Mouse (Mus musculus): Measurements from ENCODE around the gene Cnnm3. TPM values are rescaled to one million over a fixed set of nuclear protein-coding genes. Genes with fewer than 3 reads are reported as not detected.
A peak's percentile ranks its signal among the peaks of the same experiment; 100 is the strongest.

Cnnm3 gene
- total RNA-seq, 2 experiments from 2014 or later: 44.1 to 45.1 TPM

DNA sequence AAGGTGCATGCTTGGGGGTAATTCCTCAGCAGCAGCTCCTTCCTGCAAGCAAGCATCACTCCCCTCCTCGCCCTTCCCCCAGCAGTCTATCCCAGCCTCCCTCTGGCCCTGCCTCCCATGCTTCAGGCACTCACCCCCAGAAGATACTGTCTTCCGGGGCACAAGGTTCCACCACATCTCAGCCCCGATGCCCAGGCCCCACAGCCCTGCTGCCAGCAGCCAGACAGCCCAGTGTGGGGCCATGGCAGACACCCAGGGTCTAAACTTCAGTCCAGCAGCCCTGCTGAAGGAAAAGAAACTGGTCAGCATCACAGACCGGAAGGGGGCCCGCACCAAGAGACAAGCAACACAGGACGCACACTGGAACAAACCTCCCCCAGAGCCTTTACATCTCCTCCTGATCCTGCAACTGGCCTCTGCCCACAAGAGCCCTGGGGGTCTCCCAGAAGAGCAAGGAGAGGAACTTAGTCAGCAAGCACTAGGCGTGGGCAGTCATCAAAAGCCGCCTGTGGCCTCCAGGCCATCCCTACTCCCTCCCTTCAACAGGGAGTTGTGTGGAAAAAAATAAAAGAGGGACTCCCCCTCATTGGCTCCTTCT lies 44.2 kb downstream of the Cnnm3 start:
- no peak for DNase-seq (ENCODE audit: low spot score in 2 of 2)

DNA sequence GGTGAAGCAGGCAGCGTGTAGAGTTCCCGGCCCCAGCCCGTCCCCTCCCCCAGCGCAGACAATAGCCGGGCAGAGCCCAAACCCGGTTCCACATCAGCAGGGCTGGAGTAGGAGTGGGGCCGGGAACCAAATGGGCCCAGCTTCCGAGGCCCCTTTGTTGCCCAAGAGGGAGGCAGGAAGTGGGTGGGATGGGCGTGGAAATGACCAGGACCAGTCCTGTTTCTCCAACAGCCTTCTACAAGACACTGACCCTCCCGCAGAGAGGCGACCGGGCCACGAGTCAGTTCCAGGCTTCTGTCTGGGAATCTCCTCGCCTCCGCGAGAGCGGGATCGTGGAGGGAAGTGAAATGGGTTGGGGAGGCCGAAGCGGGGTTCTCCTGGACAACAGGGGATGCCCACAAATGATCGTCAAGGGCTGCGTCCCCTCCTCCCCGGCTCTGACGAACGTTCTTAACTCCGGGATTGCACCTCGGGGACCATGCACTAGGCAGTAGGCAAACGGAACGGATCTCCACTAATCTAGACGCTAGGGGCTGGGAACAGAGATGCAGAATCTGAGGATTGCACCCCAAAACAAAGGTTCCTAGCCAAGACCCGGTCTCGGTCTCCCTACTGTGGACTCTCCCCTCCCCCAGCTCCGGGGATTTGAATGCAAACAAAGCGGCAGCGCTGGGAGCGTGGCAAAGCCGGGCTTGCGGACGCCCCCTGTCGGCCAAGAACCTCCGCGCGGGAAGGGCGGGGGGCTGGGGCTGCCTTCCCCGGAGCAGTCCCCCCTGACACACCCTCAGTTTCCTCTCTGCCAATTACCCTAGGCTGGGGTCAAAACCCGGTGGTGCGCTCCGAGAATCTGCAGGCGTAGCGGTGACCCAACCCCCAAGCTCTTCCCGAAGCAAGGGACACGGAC lies 45.1 kb downstream of the Cnnm3 start:
- DNase-seq (ENCODE audit: low spot score in 2 of 2): peak; percentile 88

DNA sequence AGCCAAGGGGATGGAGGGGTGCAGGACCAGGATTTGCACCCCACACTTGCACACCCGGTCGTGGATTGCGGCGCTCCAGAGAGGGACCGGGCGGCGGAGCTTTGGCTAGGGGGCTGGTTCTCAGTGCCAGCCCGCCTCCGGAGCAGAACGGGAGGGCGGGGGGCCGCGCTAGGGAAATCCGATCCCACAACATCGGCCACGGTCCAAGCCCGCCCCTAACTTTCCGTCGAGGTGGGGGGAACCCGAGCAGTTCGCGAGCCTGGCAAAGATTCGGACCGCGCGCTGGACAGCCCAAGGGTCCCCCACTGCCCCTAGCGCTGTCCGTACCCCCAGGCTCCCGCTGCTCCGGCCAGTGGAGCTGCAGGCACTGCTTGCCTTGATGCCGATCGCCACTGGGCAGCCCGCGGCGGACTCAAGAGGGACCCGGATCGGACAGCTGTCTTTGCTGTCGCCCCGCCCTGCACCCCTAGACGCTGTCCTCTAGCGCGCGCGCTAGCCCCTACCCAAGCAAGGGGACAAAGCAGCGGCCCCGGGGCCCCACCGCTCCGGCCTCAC lies 45.9 kb downstream of the Cnnm3 start:
- peak; percentile 72 to 82 for DNase-seq (ENCODE audit: low spot score in 2 of 2)

DNA sequence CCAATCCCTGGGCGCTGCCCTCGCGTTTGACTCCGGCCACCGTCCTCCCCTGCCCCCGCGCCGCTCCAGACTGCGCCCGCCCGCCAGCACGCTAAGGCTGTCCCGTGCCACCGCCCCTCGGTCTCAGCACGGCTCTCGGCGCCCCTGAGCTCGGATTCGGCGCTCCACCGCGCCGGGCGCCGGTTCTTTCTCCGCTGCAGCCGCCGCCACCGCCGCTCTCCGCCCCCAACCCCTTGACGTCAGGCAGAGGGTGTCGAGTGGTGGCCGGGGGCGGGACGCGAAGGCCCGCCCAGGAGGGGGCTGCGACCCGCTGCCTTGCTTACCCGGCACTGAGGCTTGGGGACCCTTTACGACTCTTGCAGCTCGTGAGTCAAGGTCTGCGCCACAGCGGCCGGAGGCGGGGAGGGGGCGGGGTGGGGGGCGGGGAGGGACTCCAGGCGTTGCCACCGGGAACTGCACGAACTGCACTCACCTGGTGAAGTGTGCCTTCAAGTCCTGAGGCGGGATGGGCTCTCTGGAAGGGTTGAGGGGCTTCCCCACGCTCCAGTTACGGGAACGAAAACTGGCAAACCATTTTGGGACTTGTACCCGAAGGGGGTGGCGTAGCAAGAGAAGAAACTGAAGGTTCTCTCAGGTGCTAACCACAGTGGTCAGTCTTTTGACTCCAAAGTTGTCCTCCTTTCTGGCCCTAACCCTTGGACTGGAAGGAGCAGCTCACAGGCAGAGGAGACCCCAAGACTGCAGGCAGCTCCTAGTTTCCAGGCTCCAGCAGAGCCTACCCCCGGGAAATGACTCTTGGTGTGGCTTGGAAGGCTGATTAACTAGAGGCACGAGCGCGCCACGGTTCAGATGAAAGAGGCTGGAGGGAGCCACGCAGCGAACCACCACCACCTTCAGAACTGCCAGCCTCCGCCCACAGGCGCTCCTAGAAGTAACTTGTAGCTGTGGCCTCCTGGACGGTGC lies 46.6 kb downstream of the Cnnm3 start, which contains the start of gene Sema4c:
TSS of gene Sema4c (minus strand) at position 319 of the 963 bp plus-strand sequence.
- peak; percentile 37 to 55 for DNase-seq (ENCODE audit: low spot score in 2 of 2)

- DNase-seq (ENCODE audit: low spot score in 2 of 2): no peak
Measured at GRCm38 (mm10) chr1:36559256-36559655, 47.6 kb downstream of the Cnnm3 start.

DNA sequence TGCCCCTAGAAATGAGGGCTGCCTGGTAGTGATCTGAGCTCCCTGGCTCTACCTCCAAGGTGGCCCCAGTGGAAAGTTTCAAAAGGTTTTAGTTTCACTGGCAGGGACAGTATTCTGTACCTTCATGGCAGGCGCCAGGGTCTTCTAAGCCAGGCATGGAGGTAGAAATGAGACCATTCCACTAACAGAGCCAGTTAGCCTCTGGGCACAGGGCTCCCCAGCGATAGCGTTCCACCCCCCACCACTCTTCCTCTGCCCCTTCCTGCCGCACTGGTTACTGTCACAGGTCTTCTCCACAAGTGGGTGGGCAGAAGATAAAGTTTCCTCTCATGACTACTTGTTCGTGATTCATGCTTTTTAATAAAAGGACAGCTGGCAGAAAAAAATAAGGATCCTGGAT lies 48.2 kb downstream of the Cnnm3 start:
- no peak for DNase-seq (ENCODE audit: low spot score in 2 of 2)

DNA sequence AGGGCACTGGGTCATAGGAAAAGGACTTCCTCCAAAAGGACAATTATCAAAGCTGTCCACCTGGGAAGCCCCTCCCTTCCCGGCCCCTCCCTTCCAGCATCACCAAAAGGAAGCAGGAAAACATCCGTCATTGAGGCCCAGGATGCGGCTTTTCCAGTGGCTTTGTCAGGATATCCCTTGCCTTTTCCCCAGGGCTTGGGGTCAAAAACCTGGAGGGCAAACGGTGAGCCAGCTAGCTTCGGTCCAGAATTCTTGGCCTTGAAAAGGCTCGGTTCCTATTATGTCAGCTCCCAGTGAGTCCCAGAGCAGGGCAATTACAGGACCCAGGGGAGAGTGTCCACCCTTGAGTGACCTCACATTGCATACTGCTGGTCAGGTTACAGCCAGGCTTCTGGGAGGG lies 49.2 kb downstream of the Cnnm3 start:
- DNase-seq (ENCODE audit: low spot score in 2 of 2): no peak

GRCm38 (mm10) chr1:36562388-36562787 lies 50.7 kb downstream of the Cnnm3 start:
- no peak for DNase-seq (ENCODE audit: low spot score in 2 of 2)

- DNase-seq (ENCODE audit: low spot score in 2 of 2): no peak
Measured at GRCm38 (mm10) chr1:36563197-36563596, 51.5 kb downstream of the Cnnm3 start.

- no peak for DNase-seq (ENCODE audit: low spot score in 2 of 2)
Measured at GRCm38 (mm10) chr1:36563632-36564031, 52.0 kb downstream of the Cnnm3 start.

- no peak for DNase-seq (ENCODE audit: low spot score in 2 of 2)
Measured at GRCm38 (mm10) chr1:36564101-36564500, 52.4 kb downstream of the Cnnm3 start.

GRCm38 (mm10) chr1:36566425-36566824 lies 54.8 kb downstream of the Cnnm3 start:
- no peak for DNase-seq (ENCODE audit: low spot score in 2 of 2)

DNA sequence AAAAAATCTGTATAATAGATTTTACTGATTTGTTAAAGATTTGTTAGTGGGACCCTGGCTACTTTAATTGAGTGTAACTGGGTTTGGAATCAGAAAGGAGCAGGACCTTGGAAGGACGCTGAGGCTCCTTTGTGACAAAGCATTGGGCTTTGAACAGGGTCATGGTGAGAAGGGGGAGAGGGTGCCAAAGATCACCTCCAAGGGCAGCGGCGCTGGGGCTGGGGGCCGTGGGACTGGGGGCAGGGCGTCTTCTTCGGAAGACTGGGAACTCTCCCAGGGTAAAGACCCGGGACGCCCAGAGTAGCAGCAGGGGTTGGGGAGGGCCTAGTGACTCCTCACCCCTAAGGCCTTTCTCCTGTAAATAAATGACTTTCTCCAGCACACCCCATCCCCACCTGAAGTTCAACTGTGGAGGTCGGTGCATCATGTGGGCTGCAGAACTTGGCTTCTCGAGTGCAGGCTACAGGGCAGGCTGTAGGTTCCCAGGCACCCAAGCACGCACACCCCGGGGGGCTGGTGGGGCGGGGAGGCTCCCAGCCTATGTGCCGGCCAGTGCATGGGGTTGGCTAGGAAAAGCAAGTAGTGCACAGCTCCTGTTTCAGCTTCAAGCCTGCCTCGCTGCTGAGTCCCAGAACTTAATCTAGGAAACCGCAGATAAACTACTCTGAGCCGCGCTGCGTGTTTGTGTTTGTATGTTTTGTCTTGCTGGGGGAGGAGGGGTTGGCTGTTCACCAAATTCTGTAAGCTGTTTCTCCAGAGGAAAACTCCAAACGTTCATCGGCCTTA lies 56.3 kb downstream of the Cnnm3 start:
- no peak for DNase-seq (ENCODE audit: low spot score in 2 of 2)

GRCm38 (mm10) chr1:36568776-36569175 lies 57.1 kb downstream of the Cnnm3 start:
- DNase-seq (ENCODE audit: low spot score in 2 of 2): no peak

DNA sequence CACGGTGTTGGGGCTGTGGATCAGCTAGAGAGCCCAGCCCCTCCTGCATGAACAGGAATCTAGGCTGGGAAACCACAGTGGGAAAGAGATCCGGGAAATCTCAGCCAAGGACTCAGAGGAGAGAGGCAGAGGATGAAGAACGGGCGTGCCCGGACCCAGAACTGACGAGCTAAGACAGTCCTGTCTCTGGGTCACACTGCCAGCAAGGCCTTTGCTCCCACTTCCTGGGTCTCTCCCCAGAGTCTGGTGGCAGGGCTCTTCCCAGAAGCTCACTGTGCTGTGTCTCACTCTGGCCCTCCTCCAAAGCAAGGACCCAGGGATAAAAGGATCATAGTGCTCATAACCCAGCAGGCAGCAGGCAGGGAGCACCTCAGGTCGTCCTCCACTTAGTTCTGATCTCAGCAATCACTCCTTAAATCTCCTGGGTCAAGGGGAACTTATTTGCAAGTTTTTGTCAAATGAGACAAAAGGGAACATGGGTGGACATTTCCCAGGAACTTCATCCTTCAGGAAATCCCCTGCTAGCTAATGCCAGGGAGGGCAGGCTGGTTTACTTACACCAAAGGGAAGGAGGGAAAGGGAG lies 58.1 kb downstream of the Cnnm3 start:
- DNase-seq (ENCODE audit: low spot score in 2 of 2): no peak

DNA sequence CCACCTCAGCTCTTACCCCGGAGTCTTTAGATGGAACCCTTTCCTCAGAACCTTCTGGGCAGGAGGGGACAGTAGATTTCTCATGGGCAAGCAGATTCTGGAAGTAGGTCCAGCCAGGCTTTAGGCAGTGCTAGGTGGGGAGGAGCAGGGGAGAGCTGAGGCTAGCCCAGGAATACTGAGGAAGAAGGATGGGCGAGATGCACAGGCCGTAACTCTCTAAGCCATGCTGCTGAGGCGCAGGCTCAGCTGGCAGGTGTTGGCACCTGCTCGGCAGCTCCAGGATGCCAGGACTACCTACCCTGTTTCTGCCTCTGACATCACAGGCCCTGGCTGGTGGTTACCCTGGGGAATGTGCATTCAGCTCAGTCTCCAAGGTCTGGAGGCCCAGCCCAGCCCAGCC lies 58.7 kb downstream of the Cnnm3 start:
- DNase-seq (ENCODE audit: low spot score in 2 of 2): no peak

- DNase-seq (ENCODE audit: low spot score in 2 of 2): peak in 1 of 2 experiments; percentile 46
Measured at GRCm38 (mm10) chr1:36571627-36572026, 60.0 kb downstream of the Cnnm3 start.

GRCm38 (mm10) chr1:36572140-36572700 lies 60.6 kb downstream of the Cnnm3 start:
- no peak for DNase-seq (ENCODE audit: low spot score in 2 of 2)

DNA sequence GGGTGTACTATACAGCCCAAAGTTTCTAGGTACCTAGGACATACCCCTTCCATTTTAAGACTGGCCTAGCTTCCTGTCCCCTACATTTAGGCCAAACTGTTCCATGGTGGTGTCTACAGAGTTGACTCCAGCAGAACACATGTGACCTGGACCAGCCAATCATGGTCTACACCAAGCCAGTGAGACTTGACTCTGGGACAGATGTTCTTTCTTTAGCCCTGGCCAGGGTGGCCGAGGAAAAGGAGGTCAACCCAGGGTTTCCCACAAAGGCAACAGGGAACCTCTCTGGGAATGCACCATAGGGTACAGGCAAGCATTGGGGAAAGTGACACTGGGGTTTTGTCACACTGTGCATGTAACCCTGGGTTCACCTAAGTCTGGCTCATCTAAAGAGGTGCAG lies 61.0 kb downstream of the Cnnm3 start:
- no peak for DNase-seq (ENCODE audit: low spot score in 2 of 2)

DNA sequence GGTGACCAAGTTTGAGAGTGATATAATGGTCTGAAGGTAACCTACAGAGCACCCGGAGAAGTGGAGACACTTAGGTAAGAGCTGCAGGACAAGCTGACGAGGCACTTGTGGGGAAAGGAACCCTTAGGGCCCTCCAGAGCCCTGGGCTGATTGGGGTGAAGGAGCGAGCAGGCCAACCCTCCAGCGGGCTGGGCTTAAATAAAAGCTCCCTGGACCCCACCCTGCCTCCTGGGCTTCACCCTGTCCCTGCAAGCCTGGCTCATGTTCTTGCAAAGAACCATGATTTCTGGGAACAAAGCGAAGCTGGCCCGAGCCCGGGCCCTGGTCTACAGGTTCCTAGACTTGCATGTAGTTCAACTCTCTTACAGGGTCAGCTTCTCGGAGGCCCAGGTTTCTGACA lies 61.9 kb downstream of the Cnnm3 start:
- DNase-seq (ENCODE audit: low spot score in 2 of 2): no peak
